Mouse (Mus musculus): ENCODE data around the gene Sephs1. TPM values are rescaled to one million over a fixed set of nuclear protein-coding genes. Genes with fewer than 3 reads are reported as not detected.
"Not testable (repeated sequence)": the region's sequence is repeated elsewhere in the genome, so short reads cannot be mapped to it uniquely, and the experiment has no call there.

The Sephs1 gene
- total RNA-seq, 2 experiments from 2014 or later, result 21.2 to 23.1 TPM

DNA sequence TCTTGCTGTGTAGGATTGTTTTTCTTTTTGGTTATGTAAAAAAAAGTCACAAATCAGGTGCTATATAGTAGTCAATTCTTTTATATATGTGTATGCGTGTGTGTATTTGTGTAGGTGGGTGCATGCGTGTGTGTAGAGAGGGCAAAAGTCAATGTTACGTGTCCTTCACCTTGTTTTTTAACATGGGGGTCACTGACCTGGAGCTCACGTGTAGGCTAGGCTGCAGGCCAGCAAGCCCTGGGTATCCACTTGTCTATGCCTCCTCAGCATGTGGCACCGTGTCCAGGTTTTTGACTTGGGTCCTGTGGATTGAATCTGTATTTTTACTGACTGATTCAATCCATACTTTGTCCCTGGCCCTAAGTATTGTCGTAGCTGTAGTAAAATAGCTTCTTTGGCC, 19.3 kb downstream of the Sephs1 start:
- intact Hi-C loops (cut with DNase I), result no loop called here
- DNase-seq (ENCODE audit: low spot score in 2 of 2), result no peak

DNA sequence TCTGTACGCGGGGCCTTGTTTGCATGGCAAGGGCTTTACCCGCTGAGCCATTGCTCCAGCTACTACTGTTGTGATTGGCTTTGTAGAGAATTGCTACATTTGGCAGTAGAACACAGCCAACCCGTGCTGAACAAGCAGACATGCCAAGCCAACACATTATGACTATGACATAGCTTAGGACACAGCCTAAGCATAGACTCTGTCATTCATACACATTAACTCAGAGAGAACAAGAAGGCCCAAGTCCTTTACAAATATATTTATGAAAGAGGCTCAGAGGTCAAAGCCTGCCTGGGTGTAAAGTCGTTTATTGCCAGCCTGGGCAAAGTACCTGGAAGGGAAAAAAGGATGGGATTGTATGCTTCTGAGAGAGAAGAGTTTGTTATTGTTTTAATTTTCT, 21.0 kb downstream of the Sephs1 start:
- DNase-seq (ENCODE audit: low spot score in 2 of 2), result no peak
- intact Hi-C loops (cut with DNase I), result no loop called here

DNA sequence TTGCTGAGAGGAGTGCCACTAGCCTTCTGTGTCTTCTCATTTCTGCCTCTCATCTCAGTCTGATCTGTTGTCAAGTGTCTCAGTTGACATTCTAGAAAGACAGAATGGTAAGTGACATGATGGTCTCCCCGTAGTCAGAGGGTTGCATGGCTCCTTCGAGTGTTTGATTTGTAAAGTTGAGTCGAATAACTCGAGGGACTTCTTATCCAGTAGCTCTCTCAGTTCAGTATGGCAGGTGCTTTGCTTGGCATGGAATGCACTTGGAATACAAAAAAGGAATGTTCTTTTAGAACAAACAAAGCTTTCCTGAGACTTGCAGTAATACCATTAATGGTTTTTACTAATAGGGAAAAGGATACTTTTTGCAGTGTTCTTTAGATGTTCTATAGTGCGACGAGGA, 25.8 kb downstream of the Sephs1 start:
- DNase-seq (ENCODE audit: low spot score in 2 of 2), result no peak
- intact Hi-C loops (cut with DNase I), result no loop called here

DNA sequence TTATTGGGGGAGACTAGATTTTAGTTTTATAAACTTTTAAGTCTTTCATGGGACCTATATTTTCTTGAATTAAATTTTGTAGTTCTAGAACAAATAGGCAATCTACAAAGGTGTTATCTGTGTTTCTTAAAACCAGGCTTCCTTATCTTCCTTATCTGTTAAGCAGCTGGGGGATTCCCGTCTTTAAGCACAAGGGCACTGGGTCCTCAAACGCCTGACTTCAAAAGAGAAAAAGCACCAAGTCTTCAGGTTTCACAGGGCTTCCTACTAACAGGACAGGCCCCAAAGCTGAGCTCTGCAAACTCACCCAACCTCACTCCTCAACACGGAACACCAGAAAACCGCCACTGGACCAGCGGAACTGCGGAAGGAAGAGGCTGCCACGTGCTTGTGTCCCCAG, 26.6 kb downstream of the Sephs1 start:
- DNase-seq (ENCODE audit: low spot score in 2 of 2), result no peak
- intact Hi-C loops (cut with DNase I), result no loop called here

DNA sequence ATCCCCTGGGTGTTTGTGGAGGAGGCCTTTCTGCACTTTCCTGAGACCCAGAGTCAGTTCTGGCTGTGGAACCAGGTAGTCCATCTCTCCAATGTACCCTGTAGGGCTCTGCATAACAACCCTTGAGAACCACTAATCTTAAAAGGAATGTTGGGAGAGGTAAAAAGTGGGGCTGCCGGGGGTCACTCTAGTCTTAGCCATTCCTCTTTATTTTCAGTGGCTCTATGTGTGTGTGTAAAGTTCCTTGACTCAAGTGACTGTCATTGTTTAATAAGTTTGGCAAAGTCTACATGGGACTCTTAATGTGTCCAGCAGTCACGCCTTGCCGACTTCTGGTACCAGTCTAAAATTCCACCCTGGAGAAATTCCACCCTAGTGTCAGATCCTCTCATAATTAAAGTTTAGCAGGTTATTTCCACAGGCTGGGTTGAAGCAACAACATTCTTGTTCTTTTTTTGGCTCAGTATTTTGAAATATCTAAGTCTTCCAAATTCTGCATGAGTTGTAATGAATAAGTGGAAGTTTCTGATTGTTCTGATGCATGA, 27.5 kb downstream of the Sephs1 start:
- DNase-seq (ENCODE audit: low spot score in 2 of 2), result no peak
- intact Hi-C loops (cut with DNase I), result no loop called here

DNA sequence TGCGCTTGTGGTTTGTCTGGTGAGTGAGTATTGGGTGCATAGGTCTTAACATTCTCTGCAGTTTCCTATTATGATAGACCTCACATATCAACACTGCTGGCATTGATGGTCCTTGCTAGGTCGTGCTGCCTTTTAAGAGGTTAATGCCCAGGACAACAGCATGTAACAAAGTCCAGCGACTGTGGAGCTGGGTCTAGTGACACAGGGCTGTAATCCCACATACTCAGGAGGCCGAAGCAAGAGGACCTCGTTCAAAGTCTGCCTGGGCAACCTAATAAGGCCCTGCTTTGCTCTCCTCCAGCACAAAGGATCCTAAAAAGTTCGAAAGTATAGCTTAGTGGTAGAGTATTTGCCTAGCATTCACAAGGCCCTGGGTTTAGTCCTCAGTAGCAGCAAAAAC, 28.5 kb downstream of the Sephs1 start:
- intact Hi-C loops (cut with DNase I), result no loop called here
- DNase-seq (ENCODE audit: low spot score in 2 of 2), result no peak

DNA sequence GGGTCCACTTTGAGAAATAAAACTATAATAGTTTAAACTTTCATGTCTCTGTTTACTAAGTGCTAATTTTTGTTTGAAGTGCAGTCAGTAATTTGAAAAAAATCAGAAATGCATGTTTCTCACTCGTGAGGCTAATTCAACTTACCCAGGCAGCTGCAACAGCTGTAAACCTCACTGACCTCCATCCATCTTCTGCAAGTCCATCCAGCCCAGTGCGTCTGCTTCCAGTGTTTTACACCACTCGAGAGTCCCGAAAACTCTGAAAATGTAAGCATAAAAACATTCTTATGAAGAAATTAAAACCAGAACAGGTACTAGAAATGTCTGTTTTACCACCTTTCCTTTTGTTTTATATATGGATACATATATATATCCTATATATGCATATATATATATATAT, 29.2 kb downstream of the Sephs1 start:
- intact Hi-C loops (cut with DNase I), result no loop called here
- no peak for DNase-seq (ENCODE audit: low spot score in 2 of 2)

DNA sequence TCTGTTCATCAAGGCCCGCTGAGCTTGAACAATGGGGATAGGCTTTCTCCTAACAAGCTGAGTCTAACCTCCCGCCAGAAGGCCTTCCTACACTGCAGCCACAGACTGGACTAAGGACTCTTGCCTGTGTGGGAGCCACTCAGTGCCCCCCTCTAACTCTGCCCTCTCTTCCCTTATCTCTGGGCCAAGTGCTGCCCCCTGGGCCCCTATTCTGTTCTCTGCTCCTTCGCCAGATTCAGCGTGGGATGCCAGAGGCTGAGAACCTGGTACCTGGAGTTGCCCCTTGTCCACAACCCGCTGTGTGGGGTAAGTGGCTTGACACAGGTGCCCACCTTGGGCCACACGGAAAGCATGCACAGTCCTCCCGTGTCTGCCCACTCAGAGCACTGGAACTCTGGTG, 32.6 kb downstream of the Sephs1 start:
- intact Hi-C loops (cut with DNase I), result no loop called here
- no peak for DNase-seq (ENCODE audit: low spot score in 2 of 2)

DNA sequence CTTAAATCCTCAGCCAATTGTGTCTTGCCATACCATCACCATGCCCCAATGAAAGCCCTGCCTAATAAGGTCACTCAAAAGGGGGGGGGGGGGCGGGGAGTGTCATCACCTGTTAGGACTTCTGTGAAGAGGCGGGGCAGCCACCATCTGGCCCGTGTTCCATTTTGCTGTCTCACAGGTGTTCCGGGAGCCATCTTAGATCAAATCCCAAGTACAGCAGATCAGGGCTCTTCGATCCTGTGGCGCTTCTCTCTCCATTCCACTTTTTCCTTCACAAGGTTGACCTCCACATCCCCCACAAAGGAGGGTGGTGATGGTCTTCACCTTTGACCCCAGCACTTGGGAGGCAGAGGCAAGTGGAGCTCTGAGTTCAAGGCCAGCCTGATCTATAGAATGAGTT, 34.7 kb downstream of the Sephs1 start:
- intact Hi-C loops (cut with DNase I), result loop anchor here (5.0 kb wide), 3 partner anchors 76 to 146 kb away; partner anchors contain the start of gene Optn
- DNase-seq (ENCODE audit: low spot score in 2 of 2), result no peak

DNA sequence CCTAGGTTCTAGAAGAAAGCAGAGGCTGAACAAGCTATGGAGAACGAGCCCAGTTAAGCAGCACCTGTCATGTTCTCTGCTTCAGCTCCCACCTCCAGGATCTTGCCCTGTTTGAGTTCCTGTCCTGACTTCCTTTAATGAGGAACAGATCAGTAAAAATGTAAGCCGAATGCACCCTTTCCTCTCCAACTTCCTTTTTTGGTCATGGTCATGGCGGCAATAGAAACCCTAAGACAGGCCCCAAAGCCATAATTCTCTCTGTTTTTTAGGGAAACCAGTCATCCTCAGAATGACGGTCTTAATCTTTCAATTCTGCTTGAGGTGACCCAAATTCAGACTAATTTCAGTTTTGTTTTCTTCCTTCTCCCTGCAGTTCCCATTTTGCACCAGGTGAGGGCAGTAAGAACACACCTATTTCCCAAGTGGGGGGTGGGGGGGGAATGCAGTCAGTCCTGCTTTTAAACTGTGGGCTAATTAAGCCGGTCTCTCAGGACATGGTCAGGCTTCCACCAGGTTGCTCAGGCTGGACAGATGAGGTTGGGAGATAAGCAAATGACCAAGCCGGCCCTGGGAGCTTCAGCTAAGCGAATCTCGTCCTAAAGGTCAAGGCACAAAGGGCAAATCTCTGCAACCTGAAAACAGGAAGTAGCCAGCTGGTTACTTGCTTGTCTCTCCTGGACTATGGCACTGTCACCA, 36.1 kb downstream of the Sephs1 start:
- peak; percentile 42 to 65 for DNase-seq (ENCODE audit: low spot score in 2 of 2)
- intact Hi-C loops (cut with DNase I), result loop anchor here (5.0 kb wide), 3 partner anchors 75 to 145 kb away; partner anchors contain the start of gene Optn

DNA sequence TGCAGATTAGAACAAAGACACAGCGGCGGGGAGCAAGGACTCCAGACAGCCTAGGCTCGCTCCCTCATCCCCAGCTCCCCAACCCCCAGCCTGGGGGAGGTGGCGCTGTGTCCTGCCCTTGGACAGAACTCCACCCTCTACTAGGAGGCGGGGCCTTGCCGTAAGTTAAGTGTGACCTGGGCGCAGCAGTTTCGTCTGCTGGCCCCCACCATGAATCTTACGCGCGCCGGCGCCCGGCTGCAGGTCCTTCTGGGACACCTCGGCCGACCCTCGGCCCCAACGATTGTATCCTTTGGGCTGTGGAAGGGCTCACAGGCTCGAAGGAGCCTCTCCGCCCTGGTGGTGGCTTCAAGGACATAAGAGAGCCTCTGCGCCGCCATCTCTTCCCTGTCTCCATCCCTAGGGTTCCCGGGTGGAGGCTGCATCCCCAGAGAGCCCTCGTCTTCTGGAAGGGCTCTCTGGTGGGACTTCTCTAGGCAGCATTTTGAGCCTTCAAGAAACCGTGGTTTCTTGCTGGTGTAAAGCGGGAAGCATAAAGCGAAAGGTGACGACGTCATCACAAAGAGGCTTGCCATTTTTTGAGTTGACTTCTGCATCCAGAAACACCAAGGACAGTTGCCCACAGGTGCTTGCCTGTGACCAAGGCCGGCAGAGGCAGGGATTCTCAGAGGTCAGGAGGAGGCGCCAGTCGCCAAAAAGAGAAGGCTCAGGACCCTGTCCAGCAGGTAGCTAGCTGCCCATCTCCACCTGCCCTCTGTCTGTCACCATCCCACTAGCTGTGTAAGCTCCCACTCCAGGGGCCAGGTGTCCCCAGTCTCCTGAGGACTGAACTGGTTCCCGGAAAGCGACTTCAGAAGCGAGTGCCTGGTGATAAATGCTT, 37.7 kb downstream of the Sephs1 start, which contains the start of gene Phyh:
Phyh (plus strand) TSS at position 160 of the 880 bp plus-strand sequence.
- peak; percentile 80 to 87 for DNase-seq (ENCODE audit: low spot score in 2 of 2)
- intact Hi-C loops (cut with DNase I), result loop anchor here (5.0 kb wide), 3 partner anchors 73 to 143 kb away; partner anchors contain the start of gene Optn

DNA sequence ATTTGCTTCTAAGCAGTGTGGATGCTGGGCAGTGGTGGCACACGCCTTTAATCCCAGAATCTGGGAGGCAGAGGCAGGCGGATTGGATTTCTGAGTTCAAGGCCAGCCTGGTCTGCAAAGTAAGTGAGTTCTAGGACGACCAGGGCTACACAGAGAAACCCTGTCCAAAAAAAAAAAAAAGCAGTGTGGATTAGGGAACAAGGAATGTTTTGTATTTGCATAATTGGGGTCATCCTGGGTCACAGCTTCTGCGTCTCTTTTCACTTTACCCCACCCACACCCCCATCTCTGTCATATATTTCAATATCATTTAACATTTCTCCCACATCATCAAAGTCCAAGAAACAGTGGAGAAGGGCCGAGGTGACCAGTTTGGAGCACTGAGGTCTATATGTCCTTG, 39.7 kb downstream of the Sephs1 start:
- no peak for DNase-seq (ENCODE audit: low spot score in 2 of 2)
- intact Hi-C loops (cut with DNase I), result no loop called here

DNA sequence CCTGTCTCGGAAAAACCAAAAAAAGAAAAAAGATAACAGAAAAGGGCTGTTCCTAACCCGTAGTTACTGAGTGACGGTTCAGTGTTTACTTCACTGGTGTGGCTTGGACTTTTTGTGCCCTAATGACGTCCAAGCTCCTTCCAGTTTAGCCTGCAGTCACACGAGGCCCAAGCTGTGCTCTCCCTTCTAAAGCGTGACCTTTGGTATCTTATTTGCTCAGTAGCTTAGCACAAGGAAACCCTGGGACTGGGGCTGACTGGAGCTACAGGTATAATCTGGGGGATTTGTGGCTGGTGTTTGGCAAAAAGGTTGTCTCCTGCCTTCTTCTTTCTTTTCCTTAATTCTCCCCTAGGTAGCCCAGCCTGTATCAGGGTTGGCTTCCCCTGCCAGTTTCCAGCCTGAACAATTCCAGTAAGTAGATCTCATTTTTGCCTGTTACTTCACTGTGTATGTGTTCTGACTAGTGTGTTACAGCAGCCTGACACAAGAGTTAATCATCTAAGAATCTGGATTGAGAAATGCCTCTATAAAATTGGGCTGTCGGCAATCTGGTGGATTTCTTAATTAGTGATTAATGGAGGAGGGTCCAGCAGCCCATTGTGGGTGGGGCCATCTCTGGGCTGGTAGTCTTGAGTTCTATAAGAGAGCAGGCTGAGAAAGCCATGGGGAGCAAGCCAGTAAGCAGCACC, 41.3 kb downstream of the Sephs1 start:
- intact Hi-C loops (cut with DNase I), result no loop called here
- DNase-seq (ENCODE audit: low spot score in 2 of 2), result no peak

DNA sequence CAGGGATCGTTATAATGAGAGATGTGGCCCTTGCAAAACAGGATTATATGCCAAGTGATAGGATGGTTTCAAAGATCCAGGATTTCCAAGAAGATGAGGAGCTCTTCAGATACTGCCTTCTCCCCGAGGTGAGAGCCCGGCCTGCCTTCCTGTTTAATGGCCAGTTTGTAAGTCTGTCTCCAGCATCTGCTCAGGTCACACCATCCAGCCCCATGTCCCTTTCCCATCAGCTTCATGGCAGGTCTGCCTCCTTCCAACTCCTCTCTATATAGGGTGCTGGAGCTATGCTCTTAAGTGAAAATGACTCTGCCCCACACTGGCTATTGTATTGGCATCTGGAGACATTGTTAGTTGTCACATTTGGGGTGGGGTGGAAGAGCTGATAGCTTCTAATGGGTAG, 46.0 kb downstream of the Sephs1 start:
- intact Hi-C loops (cut with DNase I), result no loop called here
- DNase-seq (ENCODE audit: low spot score in 2 of 2), result no peak

DNA sequence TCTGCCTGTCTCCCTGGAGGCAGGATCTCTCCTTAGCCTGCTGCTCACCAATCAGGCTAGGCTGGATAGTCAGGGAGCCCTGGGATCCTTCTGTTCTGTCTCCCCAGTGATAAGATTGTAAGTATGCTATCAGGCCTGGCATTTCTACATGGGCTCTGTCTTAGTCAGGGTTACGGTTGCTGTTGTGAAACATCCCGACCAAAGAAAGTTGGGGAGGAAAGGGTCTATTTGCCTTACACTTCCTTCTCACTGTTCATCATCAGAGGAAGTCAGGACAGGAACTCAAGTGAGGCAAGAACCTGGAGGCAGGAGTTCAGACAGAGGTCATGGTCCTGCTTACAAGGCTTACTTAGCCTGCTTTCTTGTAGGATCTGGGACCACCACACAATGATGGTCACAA, 47.9 kb downstream of the Sephs1 start:
- intact Hi-C loops (cut with DNase I), result no loop called here
- DNase-seq (ENCODE audit: low spot score in 2 of 2), result no peak

DNA sequence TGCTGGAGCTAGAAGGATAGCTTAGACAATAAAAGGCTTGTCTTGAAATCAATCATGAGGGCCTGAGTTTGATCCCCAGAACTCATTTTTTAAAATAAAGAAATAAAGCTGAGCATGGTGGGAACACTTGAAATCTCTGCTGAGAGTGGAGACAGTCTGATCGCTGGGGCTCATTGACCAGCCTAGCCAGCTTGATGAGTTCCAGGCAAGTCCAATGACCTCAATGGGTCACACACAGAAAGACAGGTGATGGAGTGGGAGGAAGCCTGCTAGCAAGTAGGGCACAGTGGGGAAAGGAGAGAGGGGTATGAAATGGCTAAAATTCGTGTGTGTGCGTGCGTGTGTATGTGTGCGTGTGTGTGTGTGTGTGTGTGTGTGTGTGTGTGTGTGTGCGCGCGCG, 53.2 kb downstream of the Sephs1 start:
- intact Hi-C loops (cut with DNase I), result no loop called here
- no peak for DNase-seq (ENCODE audit: low spot score in 2 of 2)

DNA sequence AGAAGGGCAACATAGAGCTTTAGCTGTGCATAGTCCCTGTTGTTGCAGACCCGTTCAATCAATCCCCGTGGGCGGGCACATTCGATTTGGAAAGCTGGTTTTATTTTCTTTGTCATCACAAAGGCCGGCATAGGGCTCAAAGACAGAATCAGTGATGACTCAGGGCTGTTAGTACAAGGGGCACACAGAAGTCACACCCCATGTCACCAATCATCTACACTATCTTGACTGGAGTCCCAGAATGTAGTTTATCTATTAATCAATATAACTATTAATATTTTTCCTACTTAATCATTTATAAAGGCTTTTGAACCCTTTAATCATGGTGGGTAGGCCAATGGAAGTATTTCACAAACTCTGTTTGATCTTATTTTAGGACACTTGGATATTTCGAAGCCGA, 56.6 kb downstream of the Sephs1 start:
- no peak for DNase-seq (ENCODE audit: low spot score in 2 of 2)
- intact Hi-C loops (cut with DNase I), result no loop called here

DNA sequence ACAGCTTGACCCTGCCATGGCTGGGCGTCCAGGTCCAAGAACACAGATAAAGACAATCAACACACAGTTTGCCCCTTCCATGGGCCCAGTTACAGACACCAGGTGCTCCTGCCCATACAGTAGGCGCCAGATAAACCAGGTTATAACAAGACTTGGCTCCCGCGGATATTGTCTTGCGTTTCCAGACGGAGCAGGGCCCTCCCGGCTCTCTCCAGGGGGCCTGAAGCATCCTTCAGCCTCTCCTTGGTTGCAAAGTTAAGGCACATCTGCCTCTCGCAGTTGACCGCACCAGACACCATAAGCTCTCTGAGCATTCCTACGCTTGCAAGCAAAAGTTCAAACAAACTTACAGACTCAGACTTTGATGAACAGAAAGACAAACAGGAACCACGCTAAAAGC, 59.5 kb downstream of the Sephs1 start:
- intact Hi-C loops (cut with DNase I), result no loop called here
- no peak for DNase-seq (ENCODE audit: low spot score in 2 of 2)

DNA sequence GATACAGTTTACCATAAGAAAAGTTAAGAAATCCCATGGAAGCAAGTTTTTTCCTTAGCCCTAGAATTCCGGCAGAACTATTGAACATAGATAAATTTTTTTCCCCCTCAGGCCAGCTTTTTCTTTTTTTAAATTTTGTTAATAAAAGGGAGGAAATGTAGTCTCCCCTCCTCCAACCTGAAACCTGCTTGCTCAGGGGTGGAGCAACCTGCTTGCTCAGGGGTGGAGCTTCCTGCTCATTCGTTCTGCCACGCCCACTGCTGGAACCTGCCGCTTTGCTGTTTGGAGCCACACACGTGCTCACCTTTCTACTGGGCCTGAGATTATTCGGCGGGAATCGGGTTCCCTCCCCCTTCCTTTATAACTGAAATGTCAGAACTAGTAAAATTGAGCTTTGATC, 68.3 kb downstream of the Sephs1 start:
- DNase-seq (ENCODE audit: low spot score in 2 of 2); intact Hi-C loops (cut with DNase I): not testable (repeated sequence)

DNA sequence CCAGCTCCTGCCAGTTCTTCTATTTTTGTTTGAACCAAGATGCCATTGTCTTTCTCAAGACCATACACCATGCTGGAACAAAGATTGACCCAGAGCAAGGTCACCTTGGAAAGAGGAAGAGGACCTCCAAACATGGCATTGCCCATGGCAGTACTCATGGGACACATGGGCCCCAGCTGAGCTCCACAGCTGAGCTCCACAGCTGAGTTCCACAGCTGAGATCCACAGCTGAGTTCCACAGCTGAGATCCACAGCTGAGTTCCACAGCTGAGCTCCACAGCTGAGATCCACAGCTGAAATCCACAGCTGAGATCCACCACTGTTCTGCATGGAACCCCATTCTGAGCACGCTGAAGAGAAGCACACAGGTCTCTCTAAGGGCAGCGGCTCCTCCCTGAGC, 69.6 kb downstream of the Sephs1 start:
- DNase-seq (ENCODE audit: low spot score in 2 of 2), result no peak
- intact Hi-C loops (cut with DNase I), result no loop called here

All from left cerebral cortex, postnatal 25 days (tissue).